Mouse (Mus musculus) adrenal gland, postnatal 10 days (tissue): ENCODE measurements around the gene C730034F03Rik. TPM values are rescaled to one million over a fixed set of nuclear protein-coding genes. Genes with fewer than 3 reads are reported as not detected.

ENCODE experiments used
- DNase-seq: peaks from one replicate; pipeline ENCODE4 v3.0.0; 2021; ENCODE audit warnings: mixed read lengths
- total RNA-seq, 2 experiments: library from RNA; stranded (reverse); gene quantifications; 2 replicates each; pipeline ENCODE4 v1.2.3; 2021

C730034F03Rik gene
- total RNA-seq, 2 experiments from 2014 or later = 2.5 to 3.5 TPM

DNA sequence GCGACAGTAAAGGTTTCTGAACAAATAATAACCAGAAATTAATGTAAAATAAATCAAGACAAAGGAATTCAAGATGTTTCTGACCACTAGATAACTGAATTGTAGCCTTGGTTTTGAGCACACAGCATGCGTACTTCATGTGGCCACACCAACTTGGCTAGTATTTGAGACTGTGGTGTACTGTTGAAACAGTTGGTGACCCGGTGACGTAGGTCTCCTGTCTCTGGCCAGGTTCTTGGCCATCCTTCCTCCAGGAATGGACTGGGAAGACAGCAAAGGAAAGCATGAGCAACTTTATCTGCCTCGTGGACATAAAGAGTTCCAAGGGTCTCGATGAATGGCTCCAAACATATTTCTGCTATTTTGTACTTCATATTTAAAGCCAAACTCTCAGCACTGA lies 2.4 kb downstream of the C730034F03Rik start:
- no peak for DNase-seq

DNA sequence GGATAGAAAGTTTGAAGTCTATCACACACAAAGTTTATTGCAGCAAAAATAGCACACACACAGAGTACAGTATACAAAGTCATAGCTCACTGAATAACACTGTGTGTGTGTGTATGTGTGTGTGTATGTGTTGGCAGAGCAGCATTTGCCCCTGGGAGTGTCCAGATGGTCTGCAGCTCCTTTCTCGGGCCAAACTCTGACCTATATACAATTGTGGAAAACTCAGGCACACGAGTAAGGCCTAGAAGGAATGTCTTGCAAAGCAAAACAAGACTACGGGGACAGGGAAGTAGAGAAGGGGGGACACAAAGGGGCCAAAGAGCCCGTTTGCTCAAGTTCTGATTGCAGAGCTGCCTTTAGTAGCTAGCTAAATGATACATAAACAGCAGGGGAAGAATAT lies 3.6 kb downstream of the C730034F03Rik start:
- no peak for DNase-seq

DNA sequence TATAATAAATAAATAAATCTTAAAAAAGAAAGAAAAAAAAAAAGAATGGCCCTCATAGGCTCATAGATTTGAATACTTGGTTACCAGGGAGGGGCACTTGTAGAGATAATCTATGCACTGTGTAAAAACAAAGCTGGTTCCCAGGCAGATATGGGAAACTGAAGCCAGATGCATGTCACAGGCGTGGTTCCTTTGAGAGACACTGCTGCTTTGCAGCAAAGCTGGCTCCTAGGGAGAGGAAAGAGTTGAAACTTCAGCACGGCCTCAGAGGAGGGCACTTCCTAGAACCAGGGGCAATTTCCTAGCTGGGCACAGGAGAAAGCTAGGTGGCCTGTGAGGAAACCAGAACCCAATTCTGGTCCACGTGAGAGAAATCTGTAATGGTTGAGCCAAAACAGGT lies 4.7 kb downstream of the C730034F03Rik start:
- DNase-seq = no peak

DNA sequence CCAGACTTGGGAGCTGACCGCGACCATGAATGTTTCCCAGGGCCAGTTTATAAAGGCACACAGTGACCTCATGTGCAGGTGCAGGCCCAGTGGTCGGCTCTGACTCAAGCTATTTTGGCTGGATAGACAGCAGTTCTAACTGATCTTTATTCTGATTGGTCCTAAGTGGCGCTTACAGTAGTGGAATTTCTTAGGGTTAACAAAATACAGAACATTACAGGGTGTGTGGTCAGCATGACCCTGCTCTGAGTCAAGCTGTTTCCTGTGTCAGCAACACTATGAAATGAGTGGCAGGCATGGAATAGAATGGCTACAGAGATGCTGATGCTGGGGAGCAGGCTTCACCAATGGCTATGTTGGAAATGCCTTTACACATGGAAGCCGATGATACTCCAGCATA lies 6.5 kb downstream of the C730034F03Rik start:
- DNase-seq = no peak

DNA sequence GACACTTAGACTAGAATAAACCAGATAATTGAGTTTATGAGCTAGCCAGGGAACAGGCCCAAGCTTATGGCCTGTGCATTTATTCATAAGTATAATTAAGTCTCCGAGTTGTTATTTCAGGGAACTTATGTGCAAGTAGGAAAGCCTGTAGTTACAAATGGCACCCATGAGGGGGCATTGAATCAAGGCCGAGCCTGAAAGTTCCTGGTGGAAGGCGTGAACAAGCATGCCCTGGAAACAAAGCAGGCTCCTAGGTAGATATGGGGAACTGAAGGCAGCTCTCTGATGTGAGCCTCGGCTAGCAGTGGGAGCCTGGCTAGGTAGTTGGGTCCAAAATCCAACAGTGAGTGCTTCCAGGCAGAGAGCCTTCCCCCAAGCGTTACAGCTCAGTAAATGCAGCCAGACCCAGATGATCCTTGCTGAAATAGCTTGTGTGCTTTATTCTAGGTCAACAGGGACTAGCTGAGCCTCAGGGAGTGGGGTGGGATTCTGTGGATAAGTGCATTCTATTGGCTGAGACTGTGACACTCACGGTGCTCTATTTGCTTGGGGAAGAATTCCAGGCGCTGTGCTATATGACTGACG lies 13.2 kb downstream of the C730034F03Rik start:
- no peak for DNase-seq

DNA sequence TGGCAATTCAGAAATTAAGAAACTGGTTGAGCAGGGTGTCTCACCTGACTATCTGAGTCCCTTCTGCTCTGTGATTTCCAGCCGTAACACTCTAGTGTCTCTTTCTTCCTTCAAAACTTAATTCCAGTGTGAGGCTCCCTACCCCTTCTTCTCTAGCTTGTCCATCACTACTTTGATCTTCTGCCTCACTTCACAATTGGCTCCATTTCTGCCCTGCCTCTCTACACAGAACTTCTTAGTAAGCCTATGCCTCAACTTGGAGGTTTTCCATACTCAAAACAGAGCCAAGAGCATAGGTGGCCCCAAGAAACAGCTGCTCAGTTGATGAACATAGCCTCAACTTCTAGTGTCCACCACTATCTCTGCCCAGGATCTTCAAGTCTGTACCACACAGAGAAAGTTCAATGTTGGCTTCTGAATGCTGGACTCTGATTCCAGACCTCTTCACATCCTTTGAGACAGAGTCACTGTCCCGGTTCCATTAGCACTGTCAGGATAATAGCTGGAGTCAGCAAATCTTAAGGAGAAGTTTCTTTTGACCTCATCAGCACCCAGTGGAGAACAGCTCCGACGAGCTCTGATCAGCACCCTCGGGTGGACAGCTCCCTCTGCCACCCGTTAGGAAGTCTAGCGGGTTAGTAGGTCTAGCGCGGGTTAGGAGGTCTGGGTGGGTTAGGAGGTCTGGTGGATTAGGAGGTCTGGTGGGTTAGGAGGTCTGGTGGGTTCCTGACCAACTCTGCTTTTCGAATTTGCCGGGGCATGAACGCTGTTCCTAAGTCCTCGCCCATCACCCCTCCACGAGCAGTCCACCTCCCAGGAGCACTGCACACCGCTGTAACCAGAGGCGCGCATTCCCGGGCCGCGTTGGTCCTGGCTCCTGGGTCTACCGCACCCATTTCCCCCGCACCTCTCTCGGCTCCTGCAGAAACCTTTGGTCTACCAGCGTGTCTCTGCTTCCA lies 23.8 kb downstream of the C730034F03Rik start:
- peak; percentile 88 for DNase-seq

DNA sequence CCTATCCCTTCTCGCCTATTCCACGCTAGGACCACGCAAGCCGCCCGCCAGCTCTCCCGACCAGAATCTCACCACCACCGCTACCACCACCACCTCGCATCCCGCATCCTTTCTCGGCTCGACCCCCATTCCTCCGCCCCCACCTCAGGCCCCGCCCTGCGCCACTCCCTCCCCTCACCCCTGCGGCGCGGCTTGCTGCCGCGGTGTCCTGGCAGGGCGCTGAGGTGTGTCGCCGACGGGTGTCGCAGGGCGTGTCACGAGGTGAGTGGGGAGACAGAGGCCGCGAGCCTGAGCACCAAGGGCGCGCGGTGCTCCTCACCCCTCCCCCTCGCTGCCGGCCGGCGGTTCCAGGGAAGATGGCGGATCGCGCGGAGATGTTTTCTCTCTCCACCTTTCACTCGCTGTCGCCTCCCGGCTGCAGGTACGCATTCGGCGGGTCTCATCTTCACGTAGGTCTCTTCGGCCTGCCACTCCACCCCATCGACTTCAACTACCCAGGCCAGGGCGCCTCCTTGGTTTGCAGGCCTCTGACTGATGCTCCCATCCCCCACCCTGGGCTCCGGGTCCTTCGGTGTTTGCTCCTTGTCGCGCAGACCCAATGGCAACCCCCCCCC lies 24.6 kb downstream of the C730034F03Rik start, which contains the start of gene Mapk8ip2:
Gene Mapk8ip2 (plus strand): TSS at position 49 of the 614 bp plus-strand sequence.
- peak; percentile 23 for DNase-seq

DNA sequence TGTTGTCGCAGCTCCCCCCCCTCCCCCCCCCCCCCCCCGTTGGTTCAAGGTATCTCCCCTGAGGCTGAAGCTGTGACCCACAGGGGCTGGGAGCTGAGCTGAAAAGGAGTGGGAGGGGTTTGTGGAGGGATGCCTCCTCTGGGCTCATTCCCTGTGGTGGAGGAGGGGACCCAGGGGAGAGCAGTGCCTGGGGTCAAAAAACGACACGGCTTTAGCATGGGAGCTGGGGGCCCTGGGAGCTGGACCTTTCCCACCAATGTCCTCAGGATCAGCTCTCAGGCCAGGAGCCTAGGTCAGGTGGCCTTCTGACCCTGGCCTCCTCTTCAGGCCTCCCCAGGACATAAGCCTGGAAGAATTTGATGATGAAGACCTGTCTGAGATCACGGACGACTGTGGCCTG lies 25.5 kb downstream of the C730034F03Rik start:
- DNase-seq = no peak

DNA sequence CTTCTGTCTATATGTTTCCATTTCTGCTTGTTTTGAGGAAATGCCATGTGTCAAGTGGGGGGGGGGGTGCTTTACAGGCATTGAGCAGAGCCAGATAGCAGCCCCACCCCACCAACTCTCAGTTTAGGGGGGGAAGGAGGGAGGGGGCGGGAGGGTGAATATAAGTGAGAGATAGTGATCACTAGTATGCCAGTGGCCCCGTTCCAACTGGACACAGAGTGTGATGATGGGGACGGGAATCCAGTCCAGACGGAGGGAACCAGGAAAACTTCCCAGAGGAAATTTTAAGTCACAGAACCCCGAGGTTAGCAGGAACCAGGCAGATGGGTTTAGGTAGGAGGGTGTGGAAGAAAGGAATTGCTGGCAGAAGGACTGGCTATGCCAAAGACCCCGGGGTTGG lies 26.3 kb downstream of the C730034F03Rik start:
- no peak for DNase-seq

DNA sequence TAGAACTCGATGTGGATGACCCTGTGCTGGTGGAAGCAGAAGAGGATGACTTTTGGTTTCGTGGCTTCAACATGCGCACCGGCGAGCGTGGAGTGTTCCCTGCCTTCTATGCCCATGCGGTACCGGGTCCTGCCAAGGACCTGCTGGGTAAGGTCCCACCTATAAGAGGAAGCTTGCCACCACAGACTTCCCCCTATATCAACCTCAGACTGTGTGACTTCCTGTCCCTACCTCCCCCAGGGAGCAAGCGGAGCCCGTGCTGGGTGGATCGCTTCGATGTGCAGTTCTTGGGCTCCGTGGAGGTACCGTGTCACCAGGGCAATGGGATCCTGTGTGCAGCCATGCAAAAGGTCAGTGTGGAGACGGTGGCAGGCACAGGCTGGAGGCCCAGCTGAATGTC lies 29.6 kb downstream of the C730034F03Rik start:
- no peak for DNase-seq

DNA sequence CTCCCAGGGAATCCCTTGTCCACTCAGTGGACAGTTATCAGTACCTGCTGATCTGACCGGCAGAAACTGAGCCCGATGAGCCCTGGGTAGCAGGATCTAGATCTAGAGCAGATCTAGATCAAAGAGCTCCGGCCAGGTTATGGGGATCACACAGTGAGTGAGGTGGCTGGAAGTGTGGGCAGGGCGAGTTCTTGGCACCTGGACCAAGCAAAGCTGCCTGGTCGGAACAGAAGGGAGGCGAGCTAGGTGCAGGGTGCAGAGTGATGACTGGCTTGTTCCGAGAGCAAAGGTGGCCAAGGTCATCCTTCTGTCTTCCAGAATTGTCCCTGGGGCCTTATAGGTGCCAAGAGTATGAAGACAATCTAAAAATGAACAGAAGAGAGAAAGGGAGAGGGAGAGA lies 30.4 kb downstream of the C730034F03Rik start:
- no peak for DNase-seq

DNA sequence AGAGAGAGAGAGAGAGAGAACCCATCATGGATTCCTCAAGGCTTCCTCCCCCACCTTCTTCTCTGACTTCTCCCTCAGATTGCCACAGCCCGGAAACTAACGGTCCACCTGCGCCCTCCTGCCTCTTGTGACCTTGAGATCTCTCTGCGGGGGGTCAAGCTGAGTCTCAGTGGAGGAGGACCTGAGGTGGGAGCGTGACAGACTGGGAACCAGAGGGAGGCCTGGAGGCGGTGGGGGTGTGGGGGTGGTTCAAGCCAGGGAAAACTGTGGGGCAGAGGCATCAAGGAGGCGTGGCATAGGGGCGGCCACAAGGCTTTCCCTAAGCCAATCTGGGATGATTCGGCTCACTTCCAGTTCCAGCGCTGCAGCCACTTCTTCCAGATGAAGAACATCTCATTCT lies 30.9 kb downstream of the C730034F03Rik start:
- DNase-seq = no peak

DNA sequence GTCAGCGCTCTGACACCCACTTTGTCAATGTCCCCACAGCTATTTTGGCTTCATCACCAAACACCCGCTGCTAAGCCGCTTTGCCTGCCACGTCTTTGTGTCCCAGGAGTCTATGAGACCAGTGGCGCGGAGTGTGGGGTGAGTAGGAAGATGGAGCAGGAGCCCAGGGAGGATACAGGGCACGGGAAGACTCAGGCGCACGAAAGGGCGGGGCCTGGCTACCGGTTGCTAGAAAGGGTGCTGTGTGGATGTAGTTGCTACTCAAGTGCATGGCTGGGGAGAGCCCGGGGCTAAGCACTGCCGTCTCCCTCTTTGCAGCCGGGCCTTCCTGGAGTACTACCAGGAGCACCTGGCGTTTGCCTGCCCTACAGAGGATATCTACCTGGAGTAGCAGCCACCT lies 31.9 kb downstream of the C730034F03Rik start:
- no peak for DNase-seq

DNA sequence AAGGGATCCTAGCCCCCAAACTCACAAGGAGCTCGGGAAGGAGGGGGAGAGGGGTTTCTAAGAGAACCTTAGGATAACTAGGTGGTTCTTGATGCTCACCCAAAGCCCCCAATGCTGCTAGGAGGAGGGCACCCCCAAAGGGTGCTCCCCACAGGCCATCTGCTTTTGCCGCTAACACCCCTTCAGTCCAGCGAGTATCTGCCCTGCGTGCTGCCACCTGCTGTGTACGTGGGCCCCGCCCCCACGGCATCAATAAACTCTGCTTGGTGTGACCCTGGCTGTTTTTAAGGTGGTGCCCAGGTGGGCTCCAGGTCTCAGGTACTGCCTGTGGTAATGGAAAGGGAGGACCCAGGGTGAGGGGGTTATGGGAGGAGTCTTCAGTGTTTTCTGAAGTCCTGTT lies 32.8 kb downstream of the C730034F03Rik start:
- no peak for DNase-seq

DNA sequence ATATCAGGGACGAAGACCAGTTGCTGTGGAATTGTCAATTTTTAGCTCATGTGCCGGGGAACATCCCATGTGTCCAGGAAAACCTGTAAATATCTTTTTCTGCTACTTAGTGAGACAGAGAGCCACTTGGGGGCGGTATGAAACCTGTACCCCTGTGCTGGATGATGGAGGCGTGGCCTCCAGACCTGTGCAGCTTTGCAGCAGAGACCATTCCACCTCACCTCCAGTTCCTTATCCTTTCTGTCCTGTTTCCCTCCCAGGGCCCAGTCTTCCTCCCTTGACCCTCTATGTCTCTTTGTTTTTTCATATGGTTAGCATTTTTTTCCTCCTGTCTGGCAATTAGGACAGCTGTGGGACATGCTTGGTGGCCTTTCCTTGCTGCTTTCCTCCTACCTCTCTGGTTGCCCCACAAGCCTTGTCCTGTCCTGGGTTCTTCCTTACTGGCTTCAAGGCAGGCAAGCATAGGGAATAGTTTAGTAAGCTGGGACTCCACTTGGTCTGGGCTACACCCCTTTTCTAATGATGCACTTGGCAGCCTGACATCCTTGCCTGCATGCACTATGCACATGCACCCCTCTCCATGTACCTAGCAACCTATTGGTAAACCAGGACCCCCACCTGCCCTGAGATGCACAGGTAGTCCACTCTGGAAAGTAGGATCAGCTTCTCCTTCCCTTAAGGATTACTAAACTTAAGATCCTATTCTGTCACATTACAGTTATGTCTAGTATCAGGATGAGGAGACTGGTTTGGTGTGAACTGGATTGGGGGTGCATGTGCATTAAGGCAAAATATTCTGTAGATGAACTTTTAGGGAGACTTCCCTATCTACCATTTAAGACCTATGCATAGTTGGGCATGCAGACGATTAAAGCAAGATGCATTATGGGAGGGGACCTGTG lies 34.2 kb downstream of the C730034F03Rik start:
- DNase-seq = peak; percentile 40

DNA sequence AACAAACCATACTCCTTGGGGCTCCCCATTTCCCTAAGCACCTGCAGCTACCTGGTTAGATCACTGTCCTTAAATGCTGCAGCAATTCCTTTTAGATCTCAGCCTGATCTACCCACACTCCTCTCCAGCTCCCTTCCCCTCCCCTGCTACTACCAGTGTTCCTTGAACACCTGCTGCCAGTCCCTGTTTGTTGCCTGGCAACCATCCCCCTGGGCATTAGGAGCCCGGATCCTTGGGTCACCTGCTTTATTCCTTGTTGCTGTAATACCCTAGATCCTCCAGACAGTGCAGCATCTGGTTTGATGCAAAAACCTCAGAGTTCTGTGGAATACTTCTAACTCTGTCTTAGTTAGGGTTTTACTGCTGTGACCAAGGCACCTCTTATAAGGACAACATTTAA lies 35.7 kb downstream of the C730034F03Rik start:
- DNase-seq = no peak

DNA sequence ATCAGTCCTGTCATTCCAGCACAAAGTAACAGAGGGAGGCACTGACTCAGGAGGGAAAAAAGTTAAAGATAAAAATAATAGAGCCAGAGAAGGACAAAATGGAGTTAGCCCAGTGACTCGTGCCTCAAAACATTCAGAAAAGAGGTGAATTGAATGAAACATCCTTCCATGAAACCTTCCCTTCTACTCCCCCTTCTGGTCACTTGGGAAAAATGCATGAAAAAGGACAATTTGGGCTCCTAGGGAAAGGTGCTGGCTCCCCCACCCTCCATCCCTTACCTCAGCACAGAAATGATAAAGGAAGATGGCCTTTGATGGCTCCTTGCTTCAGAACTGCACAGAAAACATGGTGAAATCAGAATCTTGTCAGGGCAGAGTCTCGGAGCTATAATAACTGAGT lies 39.2 kb downstream of the C730034F03Rik start:
- DNase-seq = no peak

DNA sequence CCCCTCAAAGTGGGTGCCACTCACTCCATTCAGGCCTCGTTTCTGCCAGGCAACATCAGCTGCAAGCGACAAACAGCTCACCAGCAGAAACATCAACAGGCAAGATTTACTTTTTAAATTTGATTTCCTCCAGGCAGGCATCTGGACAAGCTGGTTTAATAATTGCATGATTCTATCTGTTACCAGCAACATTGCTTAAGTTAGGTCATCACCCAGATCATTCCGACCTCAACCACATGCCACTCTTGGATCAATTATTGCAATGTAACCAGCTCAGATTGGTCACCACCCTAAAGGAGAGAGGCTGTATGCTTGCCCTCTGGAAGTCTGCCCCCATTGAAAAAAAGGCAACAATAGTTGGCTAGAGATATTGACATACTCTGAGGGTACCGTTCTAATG lies 42.1 kb downstream of the C730034F03Rik start:
- DNase-seq = no peak

DNA sequence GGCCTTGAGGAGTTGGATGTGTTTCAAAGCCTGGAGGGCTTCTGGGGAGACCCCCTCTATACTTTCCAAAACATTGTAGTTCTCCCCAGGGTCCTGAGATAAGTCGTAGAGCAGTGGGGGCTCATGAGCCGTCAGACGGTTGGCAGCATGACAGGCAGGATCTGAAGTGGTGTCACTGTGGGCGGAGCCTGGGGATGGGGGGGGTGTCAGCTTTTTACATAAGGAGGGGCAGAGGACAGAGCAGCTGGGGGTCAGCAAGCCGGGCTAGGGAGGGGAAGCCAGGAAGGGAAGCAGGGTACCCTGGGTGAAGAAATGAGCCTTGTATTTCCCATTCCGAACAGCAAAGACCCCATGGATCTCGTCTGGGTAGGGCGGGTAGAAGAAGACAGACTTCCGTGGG lies 44.0 kb downstream of the C730034F03Rik start:
- no peak for DNase-seq

DNA sequence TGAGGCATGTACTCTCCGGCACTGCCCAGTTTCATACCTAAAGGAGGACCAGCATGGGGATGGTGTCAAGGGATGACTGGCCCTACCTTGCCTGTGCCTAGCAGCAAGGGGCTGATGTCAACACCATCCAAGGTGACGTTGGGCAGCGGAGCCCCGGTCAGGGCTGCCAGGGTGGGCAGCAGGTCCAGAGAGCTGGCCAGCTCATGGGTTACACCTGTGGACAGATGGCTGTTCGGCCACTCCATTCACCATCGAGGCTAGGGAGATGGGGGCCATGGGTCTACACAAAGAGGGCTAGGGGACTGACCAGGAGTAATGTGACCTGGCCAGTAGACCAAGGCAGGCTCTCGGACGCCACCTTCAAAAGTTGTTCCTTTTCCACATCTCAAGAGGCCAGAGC lies 44.5 kb downstream of the C730034F03Rik start:
- DNase-seq = no peak

DNA sequence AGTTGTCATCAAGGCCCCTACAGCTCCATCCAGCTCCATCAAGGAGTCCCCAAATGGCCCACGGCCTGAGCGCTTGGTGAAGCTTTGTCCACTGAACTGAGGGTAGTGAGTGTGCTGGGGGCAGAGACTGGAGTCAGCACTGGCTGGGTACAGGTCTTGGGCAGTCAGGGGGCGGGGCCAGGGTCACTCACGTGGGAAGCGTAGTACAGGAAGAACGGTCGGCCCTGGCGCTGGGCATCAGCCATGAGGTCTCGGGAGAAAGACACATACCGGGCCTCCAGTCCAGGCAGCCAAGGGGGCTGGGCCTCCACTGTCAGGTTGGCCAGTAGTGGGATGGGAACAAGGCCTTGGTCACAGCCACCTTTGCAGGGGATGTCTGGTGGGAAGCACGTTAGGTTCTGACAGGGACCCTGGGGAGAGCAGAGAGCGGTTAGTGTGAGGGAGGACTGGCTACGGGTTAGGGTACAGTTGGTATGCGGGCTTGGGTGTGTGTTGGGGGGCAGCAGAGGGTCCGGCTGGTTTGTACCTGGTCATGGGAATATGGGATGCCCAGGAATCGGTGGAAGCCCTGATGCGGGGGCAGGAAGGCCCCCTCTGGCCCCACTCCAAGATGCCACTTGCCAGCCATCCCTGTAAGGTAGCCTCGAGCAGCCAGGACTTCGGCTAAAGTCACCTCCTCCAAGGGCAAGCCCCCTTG lies 45.4 kb downstream of the C730034F03Rik start:
- peak; percentile 21 for DNase-seq

DNA sequence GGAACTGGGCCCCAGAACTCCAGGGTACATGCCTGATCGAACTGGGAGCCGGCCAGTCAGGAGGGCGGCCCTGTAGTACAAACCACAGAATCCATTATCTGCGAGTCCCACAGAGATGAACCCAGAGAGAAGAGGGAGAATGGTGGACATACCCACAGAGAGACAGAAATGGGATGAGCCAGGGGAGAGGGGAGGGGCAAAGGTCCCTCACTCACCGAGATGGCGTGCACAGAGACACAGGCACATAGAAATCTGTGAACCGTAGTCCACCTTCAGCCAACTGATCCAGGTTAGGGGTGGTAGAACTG lies 45.9 kb downstream of the C730034F03Rik start:
- no peak for DNase-seq
